Mouse (Mus musculus) midbrain, postnatal 0 days (tissue): Measurements from ENCODE around the gene Hba-x. TPM values are rescaled to one million over a fixed set of nuclear protein-coding genes. Genes with fewer than 3 reads are reported as not detected.

Experiments used
- ATAC-seq: fragments of 200-750 bp; cut with Nextera tagmentation; 2 replicates; pipeline ENCODE4 v1.8.0; 2017; ENCODE audit warnings: moderate number of reproducible peaks, mild to moderate bottlenecking, moderate TSS enrichment, moderate library complexity; ENCODE audit not compliant: low FRiP score
- DNase-seq: peaks from one replicate; pipeline ENCODE4 v3.0.0-alpha.2; 2015; ENCODE audit warnings: low spot score
- H3K27ac ChIP-seq: fragments of 300-500 bp; sonication (generic); 2 replicates; pipeline ENCODE4 v1.5.1; 2014; ENCODE audit warnings: low read depth, mild to moderate bottlenecking, low read length, mixed read lengths
- H3K27me3 ChIP-seq: fragments of 300-500 bp; sonication (generic); 2 replicates; pipeline ENCODE4 v1.6.1; 2014; ENCODE audit warnings: low read length, control low read depth, mixed read lengths; ENCODE audit not compliant: insufficient read depth
- H3K36me3 ChIP-seq: fragments of 300-500 bp; sonication (generic); 2 replicates; pipeline ENCODE4 v1.6.1; 2014; ENCODE audit warnings: low read length, control low read depth, mixed read lengths; ENCODE audit not compliant: insufficient read depth
- H3K4me1 ChIP-seq: fragments of 300-500 bp; sonication (generic); 2 replicates; pipeline ENCODE4 v1.6.1; 2014; ENCODE audit warnings: mild to moderate bottlenecking, control low read depth, antibody characterized with exemption, low read length, mixed read lengths; ENCODE audit not compliant: insufficient read depth
- H3K4me2 ChIP-seq: fragments of 300-500 bp; sonication (generic); 2 replicates; pipeline ENCODE4 v1.6.1; 2014; ENCODE audit warnings: low read depth, mild to moderate bottlenecking, low read length, mixed read lengths; ENCODE audit not compliant: poor library complexity, severe bottlenecking
- H3K4me3 ChIP-seq: fragments of 300-500 bp; sonication (generic); 2 replicates; pipeline ENCODE4 v1.5.1; 2014; ENCODE audit warnings: low read depth, mild to moderate bottlenecking, low read length, moderate library complexity
- H3K9ac ChIP-seq: fragments of 300-500 bp; sonication (generic); replicated peaks from 2 replicates; pipeline ENCODE4 v1.6.1; 2014; ENCODE audit warnings: mild to moderate bottlenecking, low read length, moderate library complexity, mixed read lengths; ENCODE audit not compliant: poor library complexity, severe bottlenecking
- H3K9me3 ChIP-seq: fragments of 300-500 bp; sonication (generic); 2 replicates; pipeline ENCODE4 v1.6.1; 2016; ENCODE audit warnings: low read length, control low read depth
- CTCF ChIP-seq: IDR thresholded peaks from 2 replicates; pipeline ENCODE4 v1.5.1; 2016; ENCODE audit warnings: antibody characterized with exemption, mild to moderate bottlenecking
- WGBS: fragments of 180-500 bp; shearing (Covaris S2); extraction: QIAGEN DNeasy Blood & Tissue Kit; methylation state at CpG from one replicate; pipeline ENCODE4 v1.1.7; 2014; 5-methylcytosine and 5-hydroxymethylcytosine counted together
- polyA plus RNA-seq: library from polyadenylated mRNA; unstranded; fragments of >200 nt; fragmentation: Nextera tagmentation; extraction: Ambion mirVana; gene quantifications from 2 replicates; pipeline ENCODE4 v1.2.1, GENCODE M21; 2015
- total RNA-seq: library from RNA; depleted of rRNA; stranded (reverse); fragments of >200 nt; gene quantifications from 2 replicates; pipeline ENCODE4 v1.2.3, GENCODE M21; 2014

Hba-x gene
- total and polyA plus RNA-seq, 2 experiments from 2014 or later: 0.38 to 0.49 TPM

- ATAC-seq (no peak), DNase-seq (no peak)
- TF ChIP-seq CTCF: no peak
- no peak overlapping the region for H3K4me3 ChIP-seq
- no peak overlapping the region for H3K27ac ChIP-seq
- H3K4me1 ChIP-seq: 0 out of 2 replicates have a peak, but pooled peaks cover 5% of the 10 kb centered on the region
- 86% methylated on average over 3 of the region's 3 CpGs for WGBS
- no peak overlapping the region for H3K4me2 ChIP-seq
- no peak overlapping the region for H3K9ac ChIP-seq
- no peaks in the 10 kb centered on the region for H3K9me3 ChIP-seq
- H3K27me3 ChIP-seq: no peaks in the 10 kb centered on the region
- peaks cover 40% of the 10 kb centered on the region for H3K36me3 ChIP-seq
Measured at GRCm38 (mm10) chr11:32237411-32237795, 38.8 kb upstream of the Hba-x start.

- no peak overlapping the region for H3K4me3 ChIP-seq
- ATAC-seq (0 out of 2 replicates have a peak, but pooled peaks have one; percentile 27), DNase-seq (peak; percentile 72)
- no peak overlapping the region for H3K4me2 ChIP-seq
- H3K27me3 ChIP-seq: no peaks in the 10 kb centered on the region
- no peaks in the 10 kb centered on the region for H3K9me3 ChIP-seq
- H3K4me1 ChIP-seq: 0 out of 2 replicates have a peak, but pooled peaks cover 5% of the 10 kb centered on the region
- H3K27ac ChIP-seq: no peak overlapping the region
- H3K36me3 ChIP-seq: peaks cover 42% of the 10 kb centered on the region
- WGBS: 67% methylated on average over 5 of the region's 5 CpGs
- no peak overlapping the region for H3K9ac ChIP-seq
- TF ChIP-seq CTCF: peak; percentile 93
Measured at GRCm38 (mm10) chr11:32238093-32238860, 37.9 kb upstream of the Hba-x start.

GRCm38 (mm10) chr11:32241391-32241790 lies 34.8 kb upstream of the Hba-x start:
- Histone ChIP-seq H3K4me2 (no peak overlapping the region), H3K9me3 (no peaks in the 10 kb centered on the region), H3K9ac (no peak overlapping the region), H3K27ac (no peak overlapping the region), H3K27me3 (no peaks in the 10 kb centered on the region), H3K4me3 (no peak overlapping the region), H3K36me3 (peaks cover 39% of the 10 kb centered on the region), H3K4me1 (0 out of 2 replicates have a peak, but pooled peaks cover 3% of the 10 kb centered on the region)
- no peak for DNase-seq
- no peak for ATAC-seq
- no peak for TF ChIP-seq CTCF

- no peak overlapping the region for H3K9ac ChIP-seq
- no peak for DNase-seq
- no peaks in the 10 kb centered on the region for H3K4me1 ChIP-seq
- H3K9me3 ChIP-seq: no peaks in the 10 kb centered on the region
- no peak for TF ChIP-seq CTCF
- no peak overlapping the region for H3K4me3 ChIP-seq
- 67% methylated on average over 3 of the region's 3 CpGs for WGBS
- H3K4me2 ChIP-seq: no peak overlapping the region
- no peak for ATAC-seq
- peaks cover 44% of the 10 kb centered on the region for H3K36me3 ChIP-seq
- no peaks in the 10 kb centered on the region for H3K27me3 ChIP-seq
- no peak overlapping the region for H3K27ac ChIP-seq
Measured at GRCm38 (mm10) chr11:32242209-32242608, 34.0 kb upstream of the Hba-x start.

- no peak overlapping the region for H3K27ac ChIP-seq
- peaks cover 48% of the 10 kb centered on the region for H3K36me3 ChIP-seq
- H3K9me3 ChIP-seq: no peaks in the 10 kb centered on the region
- WGBS: 83% methylated on average over 7 of the region's 7 CpGs
- H3K4me2 ChIP-seq: no peak overlapping the region
- H3K27me3 ChIP-seq: no peaks in the 10 kb centered on the region
- H3K9ac ChIP-seq: no peak overlapping the region
- no peaks in the 10 kb centered on the region for H3K4me1 ChIP-seq
- no peak for TF ChIP-seq CTCF
- H3K4me3 ChIP-seq: no peak overlapping the region
- ATAC-seq (no peak), DNase-seq (no peak)
Measured at GRCm38 (mm10) chr11:32243205-32243955, 32.8 kb upstream of the Hba-x start.

GRCm38 (mm10) chr11:32244064-32244463 lies 32.1 kb upstream of the Hba-x start:
- H3K9ac ChIP-seq: no peak overlapping the region
- H3K4me3 ChIP-seq: no peak overlapping the region
- no peaks in the 10 kb centered on the region for H3K27me3 ChIP-seq
- no peak overlapping the region for H3K4me2 ChIP-seq
- H3K27ac ChIP-seq: no peak overlapping the region
- H3K9me3 ChIP-seq: no peaks in the 10 kb centered on the region
- DNase-seq: no peak
- peaks cover 51% of the 10 kb centered on the region for H3K36me3 ChIP-seq
- TF ChIP-seq CTCF: no peak
- 82% methylated on average over 3 of the region's 3 CpGs for WGBS
- no peak for ATAC-seq
- no peaks in the 10 kb centered on the region for H3K4me1 ChIP-seq
